Mouse (Mus musculus) MEL (cell line): ENCODE measurements around the gene Rpl39.

Source experiments
- BHLHE40 ChIP-seq: IDR thresholded peaks from 2 replicates; pipeline ENCODE4 v1.6.1; 2012; ENCODE audit warnings: low read depth, mild to moderate bottlenecking, inconsistent platforms, low read length, improper control_type of control experiment, borderline replicate concordance
- CTCF ChIP-seq, 3 experiments: IDR thresholded peaks in 2 of 3; conservative IDR thresholded peaks in 1 of 3; 2 replicates each; pipeline ENCODE4 v1.5.1; 2011 to 2012; ENCODE audit warnings: low read length in 3 of 3, low read depth in 2 of 3, mild to moderate bottlenecking in 2 of 3, improper control_type of control experiment in 1 of 3, inconsistent platforms in 1 of 3, mixed read lengths in 1 of 3, moderate library complexity in 1 of 3; ENCODE audit not compliant: control insufficient read depth in 1 of 3, insufficient read depth in 1 of 3, poor library complexity in 1 of 3, severe bottlenecking in 1 of 3
- ELF1 ChIP-seq: IDR thresholded peaks from 2 replicates; pipeline ENCODE4 v1.6.1; 2014; ENCODE audit warnings: low read depth, mild to moderate bottlenecking, inconsistent platforms, low read length, improper control_type of control experiment, moderate library complexity
- KAT2A ChIP-seq: conservative IDR thresholded peaks from 2 replicates; pipeline ENCODE4 v1.6.1; 2012; ENCODE audit warnings: low read depth, low read length, improper control_type of control experiment, inconsistent platforms
- MAFK ChIP-seq: IDR thresholded peaks from 2 replicates; pipeline ENCODE4 v1.6.1; 2011; ENCODE audit warnings: low read depth, mild to moderate bottlenecking, low read length, improper control_type of control experiment, borderline replicate concordance
- MYC ChIP-seq: IDR thresholded peaks from 2 replicates; pipeline ENCODE4 v1.6.1; 2011; ENCODE audit warnings: low read depth, mild to moderate bottlenecking, low read length, improper control_type of control experiment, moderate library complexity
- NELFE ChIP-seq: IDR thresholded peaks from 2 replicates; pipeline ENCODE4 v1.6.1; 2011; ENCODE audit warnings: low read depth, low read length, improper control_type of control experiment
- POLR2A ChIP-seq, 2 experiments: IDR thresholded peaks; 2 replicates each; pipeline ENCODE4 v1.6.1; 2011 to 2012; ENCODE audit warnings: low read length in 2 of 2, mild to moderate bottlenecking in 2 of 2, control low read depth in 1 of 2, improper control_type of control experiment in 1 of 2, low read depth in 1 of 2, moderate library complexity in 1 of 2; ENCODE audit not compliant: control insufficient read depth in 1 of 2, insufficient read depth in 1 of 2, poor library complexity in 1 of 2

DNA sequence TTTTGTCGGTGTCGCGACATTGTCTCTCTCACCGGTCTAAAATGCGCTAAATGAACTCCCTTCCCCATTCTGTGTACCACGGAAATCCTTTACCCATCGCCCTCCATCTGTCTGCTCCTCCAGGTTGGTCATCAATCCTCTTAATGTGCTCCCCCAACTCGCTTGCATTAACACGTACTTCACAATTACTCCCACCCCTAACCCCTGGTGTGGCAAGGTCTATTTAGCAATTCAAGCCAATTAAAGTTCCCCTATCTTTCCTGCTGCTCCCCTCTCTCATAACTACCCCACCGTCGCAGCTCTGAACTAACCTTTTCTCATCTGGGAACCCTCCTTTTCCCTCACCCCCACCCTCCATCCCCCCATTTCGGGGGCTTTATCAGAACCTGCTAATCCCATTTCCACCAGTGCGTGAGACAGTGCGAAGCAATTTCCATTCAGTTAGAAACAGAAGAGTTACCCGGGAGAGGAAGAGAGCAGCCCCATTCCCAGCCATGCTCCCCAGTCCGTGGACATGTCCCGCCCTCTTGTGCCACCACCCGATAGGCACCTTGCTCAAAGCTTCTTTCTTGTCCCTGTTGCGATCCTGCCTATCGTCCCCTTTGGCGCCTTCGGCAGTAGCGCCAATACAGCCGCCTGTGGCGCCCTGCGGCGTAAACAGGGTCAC, 24.5 kb upstream of the Rpl39 start:
- TF ChIP-seq CTCF (IDR thresholded peaks at IDR 0.05 in 2 of 3, conservative IDR thresholded peaks at IDR 0.05 in 1 of 3; ENCODE audit: control insufficient read depth in 1 of 3, insufficient read depth in 1 of 3, low read depth in 2 of 3, low read length in 3 of 3, poor library complexity in 1 of 3, severe bottlenecking in 1 of 3): no peak
- no peak; a peak in 1 of 4 replicates for TF ChIP-seq POLR2A (IDR thresholded peaks at IDR 0.05; ENCODE audit: control insufficient read depth in 1 of 2, insufficient read depth in 1 of 2, low read depth in 1 of 2, low read length in 2 of 2, poor library complexity in 1 of 2)
- TF ChIP-seq NELFE: no peak
- no peak for TF ChIP-seq BHLHE40
- TF ChIP-seq MAFK: no peak
- no peak for TF ChIP-seq KAT2A
- no peak for TF ChIP-seq MYC
- no peak for TF ChIP-seq ELF1
